Mouse (Mus musculus) adrenal gland, adult 2 months (tissue): ENCODE results near the gene Capn6. TPM values are rescaled to one million over a fixed set of nuclear protein-coding genes. Genes with fewer than 3 reads are reported as not detected.

Source experiments
- DNase-seq: peaks from one replicate; pipeline ENCODE4 v3.0.0; 2021
- long read RNA-seq: library from polyadenylated mRNA; stranded (forward); transcript quantifications from one replicate; pipeline ENCODE4 v2.0.0, GENCODE M21; 2021
- microRNA-seq, 2 experiments: library from miRNA; unstranded; fragments of <30 nt; microRNA quantifications; one replicate each; pipeline ENCODE4 v1.2.0; 2021
- polyA plus RNA-seq: library from polyadenylated mRNA; depleted of rRNA; stranded (reverse); fragments of >200 nt; gene quantifications from 2 replicates; pipeline ENCODE4 v1.2.3, GENCODE M21; 2012; rRNA removed
- total RNA-seq, 2 experiments: library from RNA; stranded (reverse); gene quantifications; 2 replicates each; pipeline ENCODE4 v1.2.3; 2021

Gene Capn6
- total RNA-seq, result under 1 TPM; 0.29 to 0.38 TPM
- 0.07 and 0.11 TPM in 2 replicates for polyA plus RNA-seq
- long read RNA-seq, result 0 reads

DNA sequence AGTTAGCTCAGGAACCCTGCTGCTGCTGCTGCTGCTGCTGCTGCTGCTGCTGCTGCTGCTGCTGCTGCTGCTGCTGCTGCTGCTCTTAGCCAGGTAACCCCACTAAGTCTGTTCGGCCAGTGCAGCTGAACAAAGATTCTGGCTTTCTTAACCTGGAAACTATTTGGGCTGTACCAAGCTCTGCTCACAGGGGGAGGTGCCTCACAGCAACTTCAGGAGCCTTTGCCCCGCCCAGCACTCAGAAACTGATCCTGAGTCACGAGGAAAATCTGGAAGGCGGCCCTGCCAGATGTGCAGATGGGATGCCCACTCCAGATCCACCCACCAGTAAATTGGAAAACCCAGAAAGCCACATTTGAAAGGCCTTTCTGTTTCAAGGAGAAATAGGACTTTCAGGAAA is at the start of gene Capn6:
Capn6 (minus strand) TSS at position 203 of the 400 bp plus-strand sequence.
- DNase-seq, result no peak

DNA sequence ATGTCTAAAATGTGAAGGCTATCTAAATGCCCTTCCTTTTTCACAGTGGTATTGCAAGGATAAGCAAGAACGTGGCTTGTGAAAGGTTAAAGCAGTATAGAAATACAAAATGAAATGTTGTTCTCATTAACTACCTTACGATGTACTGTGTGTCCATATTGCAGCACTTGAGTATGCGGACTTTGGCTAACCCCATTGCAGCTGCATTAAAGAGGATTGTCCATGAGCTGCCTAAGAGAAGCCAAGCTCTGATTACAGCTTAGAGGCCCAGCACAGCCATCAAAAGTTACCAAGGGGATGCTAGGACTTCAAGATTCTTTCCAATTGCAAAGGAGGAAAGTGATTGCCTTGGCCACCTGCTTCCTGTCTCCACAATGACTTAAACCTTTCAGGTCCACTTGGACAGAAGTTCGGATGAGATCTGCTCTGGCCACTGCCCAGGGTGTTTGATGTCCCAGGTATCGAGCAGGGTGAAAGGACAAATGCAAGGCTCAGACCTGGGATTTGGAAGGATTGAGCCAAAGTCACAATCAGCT is 40.0 kb upstream of the Capn6 start:
- no peak for DNase-seq

DNA sequence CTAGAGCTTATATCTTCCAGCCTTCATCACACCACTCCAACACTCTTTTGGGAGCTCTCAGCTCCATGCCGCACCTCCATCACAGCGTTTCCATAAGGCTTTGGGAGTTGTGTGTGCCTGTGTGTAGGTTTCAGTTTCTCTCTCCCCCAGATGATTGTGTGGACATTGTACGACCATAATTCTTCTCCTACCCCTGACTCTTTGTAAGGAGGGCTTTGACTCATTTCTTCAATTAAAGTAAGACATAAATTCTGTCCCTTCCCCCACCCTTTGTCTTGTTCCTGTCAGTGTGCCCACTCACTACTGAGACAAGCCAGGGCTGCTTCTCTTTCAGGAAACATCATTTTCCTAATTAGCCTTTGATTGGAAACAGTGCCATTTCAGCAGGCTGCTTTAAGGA is 24.1 kb upstream of the Capn6 start:
- DNase-seq, result no peak

DNA sequence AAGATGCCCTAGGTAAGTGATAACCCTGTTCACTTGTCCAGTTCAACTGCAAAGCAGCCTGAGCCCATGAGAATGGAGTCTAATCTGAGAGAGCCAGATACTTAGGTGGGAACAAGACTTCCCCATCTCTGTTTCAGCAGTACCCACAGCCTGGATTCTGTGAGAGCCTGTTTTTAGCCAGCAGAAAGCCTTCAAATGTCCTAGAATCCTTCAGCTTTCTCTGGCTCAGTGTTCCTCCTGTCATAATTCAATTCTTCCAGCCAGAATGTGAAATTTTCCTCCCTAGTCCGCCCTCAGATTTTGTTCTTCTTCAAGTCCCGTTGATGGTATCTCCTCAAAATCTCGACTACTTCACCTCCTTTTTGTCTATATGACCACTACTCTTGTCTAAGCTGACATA is 22.8 kb upstream of the Capn6 start:
- no peak for DNase-seq

DNA sequence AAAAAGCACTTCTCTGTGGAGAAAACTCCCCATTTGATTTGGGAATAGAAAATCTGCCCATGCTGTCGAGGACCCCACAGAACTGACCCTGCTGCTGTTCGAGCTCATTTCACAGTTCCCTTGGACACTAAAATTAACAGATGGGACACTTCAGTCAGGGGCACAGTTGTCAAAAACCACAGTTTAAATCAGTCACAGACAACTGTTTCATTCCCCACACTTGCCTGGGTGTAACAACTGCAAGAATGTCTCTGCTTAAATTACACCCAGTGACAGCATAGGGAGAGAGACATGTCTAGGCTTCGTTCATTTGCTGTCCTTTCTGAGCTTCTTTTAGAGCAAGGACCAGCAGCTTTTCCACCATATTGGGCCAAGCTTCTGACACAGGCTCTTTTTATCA is 19.4 kb upstream of the Capn6 start:
- DNase-seq, result no peak

DNA sequence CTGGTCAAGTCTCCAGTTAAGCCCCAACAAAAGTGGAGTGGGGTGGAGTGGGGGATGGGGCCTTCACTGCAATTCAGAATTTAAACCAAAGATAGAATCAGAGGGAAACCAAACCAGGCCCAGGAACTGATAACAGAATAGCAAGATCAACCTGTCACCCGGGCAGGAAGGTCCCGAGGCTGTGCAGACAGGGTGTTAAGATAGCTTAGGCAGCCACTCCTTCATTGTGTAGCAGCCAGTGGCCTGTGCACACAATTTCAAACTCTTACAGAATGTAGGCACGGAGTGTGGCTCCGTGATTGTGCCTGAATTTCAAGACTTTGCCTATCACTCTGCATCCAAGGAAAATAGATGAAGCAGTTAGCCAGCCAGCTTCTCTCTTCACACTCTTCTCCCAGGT is 693 bp downstream of the Capn6 start:
- DNase-seq, result no peak

DNA sequence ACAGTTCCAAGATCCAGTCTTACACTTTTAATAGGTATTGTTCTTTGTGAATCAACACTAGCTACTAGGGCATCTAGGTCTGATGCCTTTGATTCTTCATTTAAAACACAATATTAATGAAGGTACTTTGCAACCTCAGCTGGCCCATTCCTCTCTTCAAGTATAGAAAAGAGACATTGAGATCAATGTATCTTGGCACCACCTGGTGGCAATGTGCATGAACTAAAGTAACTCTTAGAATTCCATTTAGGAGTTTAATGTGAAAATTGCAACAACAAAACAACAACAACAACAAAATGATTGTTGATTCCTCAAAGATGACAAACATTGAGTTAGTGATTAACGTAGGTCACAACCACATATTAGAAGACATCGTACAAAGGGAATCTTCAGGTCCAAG is 8.3 kb downstream of the Capn6 start:
- DNase-seq, result no peak

DNA sequence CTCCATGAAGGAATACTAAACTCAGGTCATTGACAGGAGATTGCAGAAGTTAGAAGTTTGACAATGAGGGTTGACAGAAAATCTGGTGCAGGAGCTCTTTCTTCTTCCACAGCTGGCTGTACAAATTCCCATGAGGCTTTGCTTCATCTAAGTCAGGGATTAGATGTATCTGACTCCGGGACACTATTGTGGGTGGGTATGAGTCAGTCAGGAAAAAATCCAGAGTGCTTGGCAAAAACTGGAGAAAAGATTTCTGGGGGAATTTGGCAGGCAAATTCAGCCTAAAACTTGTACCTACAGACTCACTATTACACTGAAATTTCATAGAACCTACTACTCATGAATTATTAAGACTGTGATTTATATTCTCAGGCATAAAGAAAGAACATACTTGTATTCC is 11.3 kb downstream of the Capn6 start:
- no peak for DNase-seq

DNA sequence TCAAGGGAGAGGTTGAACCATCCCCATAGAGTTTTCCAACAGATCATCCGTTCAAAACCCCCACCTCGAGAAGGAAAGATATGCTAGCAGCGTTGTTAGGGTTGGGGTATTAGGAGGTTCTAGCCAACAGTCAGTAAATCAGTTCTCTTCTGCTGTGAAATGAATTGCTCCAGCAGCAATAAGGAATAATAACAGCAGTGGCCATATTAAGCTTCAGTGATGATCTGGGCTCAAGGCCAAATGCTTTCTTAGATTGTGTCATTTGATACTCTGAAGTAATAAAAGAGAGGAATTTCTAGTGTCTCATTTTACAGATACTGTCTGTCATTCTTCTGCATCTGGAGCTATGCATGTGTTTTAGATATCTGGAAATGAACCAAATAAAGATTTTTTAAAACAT is 64.7 kb downstream of the Capn6 start:
- DNase-seq, result no peak

Small RNA genes within 50 kb of the gene (microRNA-seq; reads per million reads assigned to microRNA genes)
- 0 to 0.22 reads per million in 2 experiments for gene Gm47298

Other genes with a start within 250 kb of the Capn6 start
- gene Dcx, start 105.9 kb upstream of the Capn6 start, total RNA-seq, result under 1 TPM; 0.55 to 0.62 TPM
- gene Dcx, start 105.9 kb upstream of the Capn6 start, polyA plus RNA-seq, result 0.03 TPM in 1 of 2 replicates, not detected in the other